Mouse (Mus musculus): ENCODE measurements at regions not wholly inside any gene's neighbourhood (a gene's known extent, or its start where the extent isn't known, plus 50 kb on each side); places are given as distances from the start of the nearest gene placed in this dataset.
A peak's percentile ranks its signal among the peaks of the same experiment; 100 is the strongest.

DNA sequence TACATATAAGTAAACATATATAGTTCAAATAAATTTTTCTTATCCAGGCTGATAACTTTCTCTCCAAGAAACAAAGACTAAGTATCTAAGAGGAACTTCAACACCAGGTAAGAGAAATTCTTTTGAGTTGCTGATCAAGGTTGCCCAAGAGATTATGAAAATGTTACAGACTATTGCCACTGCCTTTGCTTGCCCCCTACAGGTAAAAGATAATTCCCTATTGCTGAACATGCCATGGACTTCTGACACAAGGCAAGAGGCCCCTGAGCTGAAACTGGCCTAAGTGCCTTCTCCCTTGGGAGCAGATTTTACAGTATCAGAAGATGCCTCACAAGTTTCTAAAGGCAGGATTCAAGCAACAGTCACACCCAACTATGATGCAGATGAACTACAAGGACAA, 2914.2 kb upstream of the Gm6569 start:
- no peak for ATAC-seq (replicated peaks; ENCODE audit: poor library complexity, severe bottlenecking)

DNA sequence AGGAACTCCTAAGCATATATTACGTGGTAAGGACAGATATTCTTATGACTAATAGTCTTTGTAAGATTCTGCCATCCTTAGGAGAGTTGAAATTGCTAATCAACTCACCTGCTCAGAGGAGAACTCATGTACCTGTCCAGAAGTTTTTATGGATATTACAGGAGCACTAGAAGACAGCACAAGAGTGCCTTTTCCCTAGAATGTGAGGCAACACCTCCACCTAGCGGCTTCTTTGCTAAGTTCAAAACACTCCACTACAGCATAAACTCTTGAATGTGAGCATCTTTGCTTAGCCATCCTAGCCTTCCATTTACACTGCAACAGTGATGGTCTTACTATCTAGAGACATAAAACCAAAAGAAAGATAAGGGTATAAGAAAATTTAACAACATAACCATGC, 2913.5 kb upstream of the Gm6569 start:
- peak; percentile 56 for ATAC-seq (replicated peaks; ENCODE audit: poor library complexity, severe bottlenecking)

Data from granulocyte monocyte progenitor cell, adult 5-6 weeks (primary cell).